Mouse (Mus musculus): Measurements from ENCODE around the gene Palm2. TPM values are rescaled to one million over a fixed set of nuclear protein-coding genes. Genes with fewer than 3 reads are reported as not detected.

Palm2 gene
- polyA plus RNA-seq, 1 experiment, result 0.05 TPM

DNA sequence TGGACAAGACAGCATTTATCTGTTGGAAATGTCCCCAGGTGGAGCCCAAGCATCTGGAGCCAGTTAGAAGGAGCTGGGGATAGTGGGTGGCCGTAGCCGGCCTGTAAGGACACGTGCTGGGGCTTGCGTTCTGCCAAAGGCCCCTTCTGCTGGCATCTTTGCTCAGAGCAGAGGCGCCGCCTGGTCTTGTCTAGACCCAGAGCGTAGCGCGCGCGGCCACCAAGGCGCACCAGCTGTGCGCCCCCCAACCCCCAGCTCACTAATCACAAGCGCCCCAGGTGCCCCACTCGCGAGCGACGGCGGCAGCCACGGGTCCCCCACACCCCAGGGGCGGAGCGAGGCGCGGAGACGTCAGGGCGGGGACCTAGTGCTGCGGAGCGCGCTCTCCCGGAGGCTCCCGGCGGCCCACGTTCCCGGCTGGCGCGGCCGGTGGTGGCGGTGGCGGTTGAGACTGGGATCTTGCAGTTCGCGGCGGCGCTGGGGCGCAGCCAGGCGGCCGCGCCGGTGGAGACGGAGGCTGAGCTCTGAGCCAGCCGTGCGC lies 133.7 kb downstream of the Palm2 start, which contains the start of gene Pakap:
TSS of gene Pakap (plus strand) at position 514 of the 541 bp plus-strand sequence.
- no peaks in the 10 kb centered on the region for H3K36me3 ChIP-seq (ENCODE audit: control insufficient read depth, insufficient read depth, low read length)
- TF ChIP-seq CTCF (conservative IDR thresholded peaks at IDR 0.05; ENCODE audit: insufficient read depth, insufficient read length, low read depth, low read length) (no peak), POLR2A (IDR thresholded peaks at IDR 0.05; ENCODE audit: low read depth, low read length) (no peak)
- H3K27me3 ChIP-seq (replicated peaks; ENCODE audit: control insufficient read depth, insufficient read depth, low read length), result no peaks in the 10 kb centered on the region
- no peaks in the 10 kb centered on the region for H3K4me1 ChIP-seq (ENCODE audit: control insufficient read depth, insufficient read depth, low read length)
- no peak within 1 kb of the TSS for H3K27ac ChIP-seq (ENCODE audit: insufficient read depth, low read depth, low read length)
- WGBS, result 1% methylated on average over 51 of the region's 51 CpGs
- DNase-seq, result peak; percentile 22
- H3K4me3 ChIP-seq (ENCODE audit: insufficient read depth, low read depth, low read length), result peak within 1 kb of the TSS; percentile 29

DNA sequence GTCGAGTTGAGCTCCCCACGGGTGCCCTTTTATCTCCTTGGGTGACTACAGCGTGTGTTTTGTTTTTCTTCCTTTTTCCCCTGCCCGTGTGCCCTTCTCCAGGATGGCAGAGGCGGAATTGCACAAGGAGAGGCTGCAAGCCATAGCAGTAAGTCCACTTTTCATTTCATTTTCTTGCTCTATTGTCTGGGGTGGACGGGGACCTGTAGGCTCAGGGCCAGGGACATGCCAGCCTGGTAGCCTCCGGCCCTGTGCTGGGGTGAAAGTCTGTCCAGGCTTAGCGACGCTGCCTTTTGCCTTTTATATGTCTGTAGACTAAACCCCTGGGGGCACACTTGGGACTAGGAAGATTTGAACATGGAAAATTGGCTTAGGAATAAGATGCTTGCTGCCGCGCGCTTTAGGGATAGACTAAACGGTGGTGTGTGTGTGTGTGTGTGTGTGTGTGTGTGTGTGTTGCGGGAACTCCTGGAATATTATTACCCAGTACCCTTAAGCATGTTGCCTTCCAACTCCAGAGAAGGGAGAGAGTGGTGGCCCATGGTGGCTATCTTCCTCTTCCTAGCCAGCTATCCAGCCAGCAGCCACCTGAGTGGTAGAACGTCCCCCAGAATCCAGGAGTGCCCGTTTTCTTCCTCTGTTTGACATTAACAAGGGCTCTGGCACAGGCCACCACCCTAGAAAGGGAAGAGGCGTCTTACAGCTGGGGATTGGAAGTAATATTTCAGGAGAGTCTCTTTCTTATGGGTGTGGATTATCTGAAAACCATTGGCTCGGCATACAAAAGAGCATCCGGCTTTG lies 134.4 kb downstream of the Palm2 start:
- Histone ChIP-seq H3K36me3 (ENCODE audit: control insufficient read depth, insufficient read depth, low read length) (no peaks in the 10 kb centered on the region), H3K27me3 (replicated peaks; ENCODE audit: control insufficient read depth, insufficient read depth, low read length) (no peaks in the 10 kb centered on the region), H3K27ac (ENCODE audit: insufficient read depth, low read depth, low read length) (no peak overlapping the region), H3K4me3 (ENCODE audit: insufficient read depth, low read depth, low read length) (peak overlapping the region; percentile 29), H3K4me1 (ENCODE audit: control insufficient read depth, insufficient read depth, low read length) (no peaks in the 10 kb centered on the region)
- DNase-seq, result no peak
- TF ChIP-seq CTCF (conservative IDR thresholded peaks at IDR 0.05; ENCODE audit: insufficient read depth, insufficient read length, low read depth, low read length) (no peak), POLR2A (IDR thresholded peaks at IDR 0.05; ENCODE audit: low read depth, low read length) (no peak)
- WGBS, result 46% methylated on average over 19 of the region's 19 CpGs

DNA sequence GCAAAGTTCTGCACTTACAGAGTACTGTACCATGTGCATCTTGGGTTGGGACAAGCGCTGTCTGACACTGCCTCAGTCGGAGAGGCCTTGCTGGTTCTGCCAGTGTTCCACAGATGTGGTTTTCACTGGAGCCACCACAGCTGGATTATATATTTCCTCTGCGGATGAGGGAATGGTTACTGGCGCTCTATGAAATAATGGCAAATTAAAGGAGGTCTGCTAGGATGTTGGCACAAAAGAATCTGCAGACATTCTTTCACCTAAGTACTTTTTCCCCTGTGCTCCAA lies 135.0 kb downstream of the Palm2 start:
- Histone ChIP-seq H3K36me3 (ENCODE audit: control insufficient read depth, insufficient read depth, low read length) (no peaks in the 10 kb centered on the region), H3K27ac (ENCODE audit: insufficient read depth, low read depth, low read length) (no peak overlapping the region), H3K4me3 (ENCODE audit: insufficient read depth, low read depth, low read length) (no peak overlapping the region), H3K4me1 (ENCODE audit: control insufficient read depth, insufficient read depth, low read length) (no peaks in the 10 kb centered on the region), H3K27me3 (replicated peaks; ENCODE audit: control insufficient read depth, insufficient read depth, low read length) (no peaks in the 10 kb centered on the region)
- TF ChIP-seq CTCF (conservative IDR thresholded peaks at IDR 0.05; ENCODE audit: insufficient read depth, insufficient read length, low read depth, low read length) (no peak), POLR2A (IDR thresholded peaks at IDR 0.05; ENCODE audit: low read depth, low read length) (no peak)
- WGBS, result 85% methylated on average over 4 of the region's 4 CpGs
- DNase-seq, result no peak

DNA sequence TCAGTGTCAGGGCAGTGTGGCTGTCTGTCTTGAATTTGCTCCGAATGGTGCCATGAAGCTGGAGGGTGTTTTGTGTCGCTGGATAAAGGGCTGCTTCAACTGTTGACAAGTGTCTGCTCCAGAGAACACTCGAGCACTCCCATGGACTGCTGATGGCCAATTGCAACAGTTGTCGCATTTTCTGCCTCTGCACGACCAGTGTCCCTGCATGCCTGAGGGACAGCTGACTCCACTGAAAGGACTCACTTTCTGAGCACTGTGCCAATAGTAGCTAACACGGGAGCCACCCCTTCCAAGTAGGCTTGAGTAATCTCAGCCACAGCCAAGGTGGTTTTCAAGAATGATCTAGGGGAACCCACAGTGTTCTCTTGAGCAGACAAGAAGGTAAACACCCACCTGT lies 135.7 kb downstream of the Palm2 start:
- Histone ChIP-seq H3K27me3 (replicated peaks; ENCODE audit: control insufficient read depth, insufficient read depth, low read length) (no peaks in the 10 kb centered on the region), H3K4me1 (ENCODE audit: control insufficient read depth, insufficient read depth, low read length) (no peaks in the 10 kb centered on the region), H3K27ac (ENCODE audit: insufficient read depth, low read depth, low read length) (no peak overlapping the region), H3K36me3 (ENCODE audit: control insufficient read depth, insufficient read depth, low read length) (no peaks in the 10 kb centered on the region), H3K4me3 (ENCODE audit: insufficient read depth, low read depth, low read length) (no peak overlapping the region)
- DNase-seq, result no peak
- WGBS, result 67% methylated on average over 6 of the region's 6 CpGs
- TF ChIP-seq POLR2A (IDR thresholded peaks at IDR 0.05; ENCODE audit: low read depth, low read length) (no peak), CTCF (conservative IDR thresholded peaks at IDR 0.05; ENCODE audit: insufficient read depth, insufficient read length, low read depth, low read length) (no peak)

DNA sequence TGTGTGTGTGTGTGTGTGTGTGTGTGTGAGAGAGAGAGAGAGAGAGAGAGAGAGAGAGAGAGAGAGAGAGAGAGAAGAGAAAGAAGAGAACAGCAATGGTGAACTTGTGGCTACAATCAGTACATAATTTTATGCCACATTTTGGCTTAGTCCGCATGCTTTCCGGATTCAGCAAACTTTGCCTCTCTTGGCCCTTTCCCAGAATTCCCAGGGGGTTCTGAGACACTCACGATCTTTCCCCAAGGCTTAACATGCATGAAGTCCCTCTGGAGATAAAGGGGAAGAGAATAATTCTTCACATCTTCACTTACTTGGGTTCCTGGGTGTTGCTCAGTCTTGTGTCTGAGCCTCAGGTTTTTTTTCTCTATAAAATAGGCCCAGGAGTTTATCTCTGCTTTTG lies 136.2 kb downstream of the Palm2 start:
- DNase-seq, result no peak
- WGBS, result 59% methylated on average over 3 of the region's 3 CpGs
- Histone ChIP-seq H3K36me3 (ENCODE audit: control insufficient read depth, insufficient read depth, low read length) (no peaks in the 10 kb centered on the region), H3K4me1 (ENCODE audit: control insufficient read depth, insufficient read depth, low read length) (no peaks in the 10 kb centered on the region), H3K4me3 (ENCODE audit: insufficient read depth, low read depth, low read length) (no peak overlapping the region), H3K27ac (ENCODE audit: insufficient read depth, low read depth, low read length) (no peak overlapping the region), H3K27me3 (replicated peaks; ENCODE audit: control insufficient read depth, insufficient read depth, low read length) (no peaks in the 10 kb centered on the region)
- no peak for TF ChIP-seq CTCF (conservative IDR thresholded peaks at IDR 0.05; ENCODE audit: insufficient read depth, insufficient read length, low read depth, low read length)
- TF ChIP-seq POLR2A (IDR thresholded peaks at IDR 0.05; ENCODE audit: low read depth, low read length), result no peak

DNA sequence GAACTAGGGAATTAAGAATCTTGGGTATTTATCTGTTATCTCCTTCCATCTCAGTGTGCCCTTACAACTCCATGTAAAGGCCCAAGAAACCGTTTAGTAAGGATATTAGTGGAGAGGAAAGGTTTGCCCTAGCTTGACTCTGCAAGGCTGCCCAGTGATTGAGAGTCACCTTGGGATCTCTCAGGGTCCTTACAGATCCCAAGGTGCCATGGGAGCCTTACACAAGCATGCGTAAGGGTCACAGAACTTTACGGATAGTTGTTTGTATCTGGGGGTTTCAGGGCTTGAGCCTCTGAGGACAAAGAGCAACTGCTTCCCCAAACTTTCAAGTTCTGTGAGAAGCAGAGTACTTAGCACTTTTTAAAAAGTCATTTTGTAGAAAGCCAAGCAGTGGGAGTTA lies 140.1 kb downstream of the Palm2 start:
- Histone ChIP-seq H3K36me3 (ENCODE audit: control insufficient read depth, insufficient read depth, low read length) (no peaks in the 10 kb centered on the region), H3K27me3 (replicated peaks; ENCODE audit: control insufficient read depth, insufficient read depth, low read length) (no peaks in the 10 kb centered on the region), H3K27ac (ENCODE audit: insufficient read depth, low read depth, low read length) (no peak overlapping the region), H3K4me1 (ENCODE audit: control insufficient read depth, insufficient read depth, low read length) (no peaks in the 10 kb centered on the region), H3K4me3 (ENCODE audit: insufficient read depth, low read depth, low read length) (no peak overlapping the region)
- WGBS, result 82% methylated on average over 3 of the region's 3 CpGs
- TF ChIP-seq POLR2A (IDR thresholded peaks at IDR 0.05; ENCODE audit: low read depth, low read length) (no peak), CTCF (conservative IDR thresholded peaks at IDR 0.05; ENCODE audit: insufficient read depth, insufficient read length, low read depth, low read length) (no peak)
- DNase-seq, result no peak

DNA sequence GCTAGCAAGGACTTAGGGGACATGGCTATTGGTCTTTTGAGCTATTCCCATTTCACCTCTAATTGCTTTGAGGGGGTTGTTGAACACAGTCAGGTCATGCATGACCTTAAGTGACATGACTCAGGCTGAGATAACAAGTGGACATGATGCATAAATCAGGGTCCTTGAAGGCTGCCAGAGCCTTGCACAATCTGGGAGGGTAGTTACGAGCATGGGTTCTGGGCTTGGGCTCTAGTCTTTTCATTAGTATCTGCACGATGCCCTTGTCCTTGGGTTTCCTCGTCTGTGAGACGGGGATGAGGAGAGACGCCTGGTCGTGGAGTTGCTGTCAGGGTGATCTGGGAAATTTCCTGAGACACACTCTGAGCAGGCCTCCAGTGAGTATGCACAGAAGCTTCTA lies 140.6 kb downstream of the Palm2 start:
- H3K27me3 ChIP-seq (replicated peaks; ENCODE audit: control insufficient read depth, insufficient read depth, low read length), result no peaks in the 10 kb centered on the region
- TF ChIP-seq CTCF (conservative IDR thresholded peaks at IDR 0.05; ENCODE audit: insufficient read depth, insufficient read length, low read depth, low read length), result no peak
- no peak for TF ChIP-seq POLR2A (IDR thresholded peaks at IDR 0.05; ENCODE audit: low read depth, low read length)
- WGBS, result 58% methylated on average over 6 of the region's 6 CpGs
- H3K4me3 ChIP-seq (ENCODE audit: insufficient read depth, low read depth, low read length), result no peak overlapping the region
- no peak overlapping the region for H3K27ac ChIP-seq (ENCODE audit: insufficient read depth, low read depth, low read length)
- H3K36me3 ChIP-seq (ENCODE audit: control insufficient read depth, insufficient read depth, low read length), result no peaks in the 10 kb centered on the region
- no peak for DNase-seq
- no peaks in the 10 kb centered on the region for H3K4me1 ChIP-seq (ENCODE audit: control insufficient read depth, insufficient read depth, low read length)
